Mouse (Mus musculus) neural tube, embryonic 14.5 days (tissue): ENCODE measurements around the gene Anxa2. TPM values are rescaled to one million over a fixed set of nuclear protein-coding genes. Genes with fewer than 3 reads are reported as not detected.

Experiments used
- ATAC-seq: fragments of 200-750 bp; cut with Nextera tagmentation; 2 replicates; pipeline ENCODE4 v1.8.0; 2017; ENCODE audit warnings: low read depth, mild to moderate bottlenecking, moderate TSS enrichment, moderate library complexity
- H3K27ac ChIP-seq: fragments of 300-500 bp; sonication (generic); 2 replicates; pipeline ENCODE4 v1.5.1; 2014; ENCODE audit warnings: low read depth, mild to moderate bottlenecking, control low read depth, low read length, moderate library complexity, mixed read lengths
- H3K27me3 ChIP-seq: fragments of 300-500 bp; sonication (generic); 2 replicates; pipeline ENCODE4 v1.6.1; 2014; ENCODE audit warnings: low read length; ENCODE audit not compliant: control insufficient read depth, insufficient read depth
- H3K36me3 ChIP-seq: fragments of 300-500 bp; sonication (generic); 2 replicates; pipeline ENCODE4 v1.6.1; 2014; ENCODE audit warnings: low read length, mixed read lengths; ENCODE audit not compliant: control insufficient read depth, insufficient read depth
- H3K4me1 ChIP-seq: fragments of 300-500 bp; sonication (generic); 2 replicates; pipeline ENCODE4 v1.6.1; 2014; ENCODE audit warnings: low read length; ENCODE audit not compliant: control insufficient read depth, insufficient read depth
- H3K4me2 ChIP-seq: fragments of 300-500 bp; sonication (generic); 2 replicates; pipeline ENCODE4 v1.6.1; 2014; ENCODE audit warnings: mild to moderate bottlenecking, low read depth, low read length, control low read depth
- H3K4me3 ChIP-seq: fragments of 300-500 bp; sonication (generic); 2 replicates; pipeline ENCODE4 v1.5.1; 2014; ENCODE audit warnings: low read depth, low read length, control low read depth, mixed read lengths
- H3K9ac ChIP-seq: fragments of 300-500 bp; sonication (generic); replicated peaks from 2 replicates; pipeline ENCODE4 v1.6.1; 2014; ENCODE audit warnings: low read depth, mild to moderate bottlenecking, control low read depth, low read length, mixed read lengths
- H3K9me3 ChIP-seq: fragments of 300-500 bp; sonication (generic); 2 replicates; pipeline ENCODE4 v1.6.1; 2016; ENCODE audit warnings: low read length; ENCODE audit not compliant: control insufficient read depth
- WGBS: fragments of 180-500 bp; shearing (Covaris S2); extraction: QIAGEN DNeasy Blood & Tissue Kit; methylation state at CpG from one replicate; pipeline ENCODE4 v1.1.7; 2014; 5-methylcytosine and 5-hydroxymethylcytosine counted together
- polyA plus RNA-seq: library from polyadenylated mRNA; unstranded; fragments of >200 nt; fragmentation: Nextera tagmentation; extraction: Ambion mirVana; gene quantifications from 2 replicates; pipeline ENCODE4 v1.2.1, GENCODE M21; 2014

Gene Anxa2
- polyA plus RNA-seq = 81.0 and 282 TPM in 2 replicates

DNA sequence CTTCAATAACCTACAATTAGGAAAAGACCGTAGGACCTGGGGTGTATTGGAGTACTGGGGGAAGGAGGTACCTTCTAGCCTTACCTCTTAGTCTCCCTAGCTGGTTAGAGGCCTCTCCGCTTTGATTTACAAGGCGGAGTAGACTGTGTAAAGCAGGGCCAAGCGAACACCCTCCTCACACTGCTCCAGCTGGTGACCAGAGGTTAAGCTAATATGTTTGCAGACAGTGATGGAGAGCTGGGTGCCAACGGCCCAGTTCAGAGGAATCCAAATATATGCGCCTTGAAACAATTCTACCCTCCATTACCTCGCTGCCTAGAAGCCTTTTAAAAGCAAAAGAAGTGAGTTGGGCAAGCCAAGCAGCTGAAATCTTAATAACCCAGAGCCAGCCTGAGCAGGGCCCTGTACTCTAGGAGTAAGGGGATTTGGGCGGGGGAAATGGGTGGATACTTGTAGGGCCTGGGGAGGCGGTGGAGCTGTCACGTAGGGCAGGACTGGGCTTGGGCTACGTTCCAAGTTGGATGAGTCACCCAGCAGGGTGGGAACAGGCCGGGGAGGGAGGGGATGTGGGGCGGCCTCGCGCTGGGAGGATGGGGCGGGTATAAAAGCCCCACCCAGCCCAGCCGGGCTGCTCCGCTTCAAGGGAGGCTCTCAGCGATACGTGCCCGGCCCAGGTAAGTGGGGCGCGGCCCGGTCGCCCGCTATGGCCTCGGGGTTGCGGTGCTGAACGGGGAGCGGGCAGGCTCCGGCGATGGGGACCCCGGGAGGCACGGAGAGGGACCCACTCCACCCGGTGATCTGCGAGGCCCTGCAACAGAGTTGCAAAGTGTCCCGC, at the start of gene Anxa2:
Gene Anxa2, plus strand, starts transcription at position 555 of the 835 bp plus-strand sequence.
- Histone ChIP-seq H3K9me3 (no peaks in the 10 kb centered on the region), H3K9ac (peak within 1 kb of the TSS; percentile 48), H3K4me1 (peaks cover 11% of the 10 kb centered on the region; the same call in 1 of the 2 replicates), H3K27ac (peak within 1 kb of the TSS; percentile 67), H3K4me2 (peak within 1 kb of the TSS; percentile 62), H3K27me3 (peaks cover 9% of the 10 kb centered on the region; the same call in 1 of the 2 replicates), H3K36me3 (no peaks in the 10 kb centered on the region), H3K4me3 (peak within 1 kb of the TSS; percentile 40)
- peak; percentile 79 for ATAC-seq
- WGBS = 10% methylated on average over 37 of the region's 37 CpGs

DNA sequence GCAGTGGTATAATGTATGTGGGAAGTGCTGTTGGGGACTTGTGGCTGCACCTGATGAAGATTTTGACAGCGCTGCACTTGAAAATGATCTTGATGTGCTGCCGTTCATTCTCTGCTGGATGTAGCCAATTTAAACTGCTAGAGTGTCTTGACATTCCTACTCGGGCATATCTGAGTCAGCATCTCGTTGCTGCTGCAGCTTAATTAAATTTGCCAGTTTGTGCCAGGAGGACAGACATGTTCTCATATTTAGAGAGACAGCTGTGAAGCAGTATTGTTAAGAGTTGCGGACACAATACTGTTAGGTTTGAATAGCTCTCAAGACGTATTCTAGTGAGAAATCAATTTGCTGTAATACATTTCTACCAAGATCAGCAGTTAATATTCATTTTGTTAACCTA, 48.7 kb upstream of the Anxa2 start:
- Histone ChIP-seq H3K4me2 (no peak overlapping the region), H3K36me3 (no peaks in the 10 kb centered on the region), H3K9ac (no peak overlapping the region), H3K27me3 (no peaks in the 10 kb centered on the region), H3K4me1 (no peaks in the 10 kb centered on the region), H3K4me3 (no peak overlapping the region), H3K9me3 (no peaks in the 10 kb centered on the region), H3K27ac (no peak overlapping the region)
- WGBS = 77% methylated on average over 6 of the region's 6 CpGs
- ATAC-seq = no peak

DNA sequence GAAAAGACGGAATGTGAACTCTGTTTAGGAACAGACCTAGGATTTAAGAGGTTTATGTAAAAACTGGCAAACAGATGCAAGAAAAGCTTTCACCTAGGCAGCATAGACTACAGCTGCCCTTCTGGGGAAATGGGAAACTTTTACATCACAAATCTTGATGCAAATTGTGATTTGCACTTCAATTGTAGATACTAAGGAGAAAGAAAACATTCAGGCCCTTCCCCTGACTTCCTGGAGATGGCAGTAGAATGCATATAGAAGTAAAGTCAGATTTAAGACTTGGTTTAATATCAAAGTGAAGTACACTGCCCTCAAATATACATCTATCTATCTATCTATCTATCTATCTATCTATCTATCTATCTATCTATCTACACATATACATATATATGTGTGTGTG, 33.9 kb upstream of the Anxa2 start:
- no peak for ATAC-seq
- Histone ChIP-seq H3K27ac (no peak overlapping the region), H3K27me3 (no peaks in the 10 kb centered on the region), H3K4me2 (no peak overlapping the region), H3K4me3 (no peak overlapping the region), H3K36me3 (peaks cover 23% of the 10 kb centered on the region), H3K9ac (no peak overlapping the region), H3K9me3 (no peaks in the 10 kb centered on the region), H3K4me1 (no peaks in the 10 kb centered on the region)
- WGBS = 93% methylated on average over 1 of the region's 1 CpGs

DNA sequence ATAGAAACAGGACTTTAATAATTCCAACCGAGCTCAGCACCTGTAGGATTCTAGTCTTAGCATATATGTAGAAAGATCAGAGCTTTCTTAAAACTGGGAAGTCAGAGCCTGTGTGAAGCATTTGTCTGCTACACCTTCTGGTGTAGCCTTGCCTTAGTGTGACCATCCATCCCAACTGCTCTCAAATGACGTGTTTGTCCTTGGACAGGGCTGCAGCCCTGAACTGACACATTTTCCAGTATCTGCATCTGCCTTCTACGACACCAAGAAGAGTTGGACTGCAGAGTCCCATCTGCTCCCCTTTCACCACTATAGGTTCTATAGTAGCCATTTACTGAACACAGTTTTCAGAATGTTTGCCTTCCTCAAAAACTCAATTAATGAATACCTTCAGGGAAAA, 22.9 kb upstream of the Anxa2 start:
- WGBS = 93% methylated on average over 3 of the region's 3 CpGs
- no peaks in the 10 kb centered on the region for H3K9me3 ChIP-seq
- no peak overlapping the region for H3K9ac ChIP-seq
- no peaks in the 10 kb centered on the region for H3K4me1 ChIP-seq
- 0 out of 2 replicates have a peak, but pooled peaks cover 11% of the 10 kb centered on the region for H3K36me3 ChIP-seq
- H3K27me3 ChIP-seq = no peaks in the 10 kb centered on the region
- no peak overlapping the region for H3K27ac ChIP-seq
- no peak for ATAC-seq
- no peak overlapping the region for H3K4me3 ChIP-seq
- no peak overlapping the region for H3K4me2 ChIP-seq

DNA sequence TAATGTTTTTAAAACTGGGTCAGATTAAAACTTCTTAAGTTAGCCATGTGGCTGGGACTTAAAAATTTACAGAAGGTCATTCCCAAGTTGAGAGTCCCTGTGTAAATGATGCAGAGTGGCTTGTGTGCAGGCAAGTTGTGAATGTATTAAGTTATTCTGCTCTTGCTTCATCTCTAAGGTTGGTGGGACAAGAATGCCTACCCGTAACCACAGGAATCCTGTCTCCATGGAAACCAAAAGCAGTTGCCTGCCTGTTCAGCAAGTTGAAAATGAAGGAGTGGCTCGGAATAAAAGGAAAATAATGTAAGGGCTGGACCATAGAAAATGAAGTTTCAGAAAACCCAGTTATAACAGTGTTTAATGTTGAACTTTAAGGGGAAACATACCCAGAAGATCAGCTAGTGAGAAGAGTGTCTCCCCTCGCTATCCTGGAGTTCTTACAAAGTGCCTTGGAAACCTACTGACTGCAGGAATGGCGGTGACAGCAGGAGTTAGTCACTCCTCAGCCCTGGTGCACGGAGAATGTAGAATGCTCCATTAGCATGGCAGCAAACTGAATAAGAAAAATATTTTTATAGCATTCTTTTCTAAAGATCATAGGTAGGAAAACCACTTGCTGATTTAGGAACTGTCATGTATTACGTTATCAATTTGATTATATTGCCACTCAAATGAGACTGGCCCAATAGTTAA, 21.4 kb upstream of the Anxa2 start:
- ATAC-seq = no peak
- Histone ChIP-seq H3K27me3 (no peaks in the 10 kb centered on the region), H3K9me3 (no peaks in the 10 kb centered on the region), H3K4me1 (no peaks in the 10 kb centered on the region), H3K27ac (no peak overlapping the region), H3K4me3 (no peak overlapping the region), H3K36me3 (0 out of 2 replicates have a peak, but pooled peaks cover 7% of the 10 kb centered on the region), H3K4me2 (no peak overlapping the region), H3K9ac (no peak overlapping the region)
- WGBS = 25% methylated on average over 6 of the region's 6 CpGs

DNA sequence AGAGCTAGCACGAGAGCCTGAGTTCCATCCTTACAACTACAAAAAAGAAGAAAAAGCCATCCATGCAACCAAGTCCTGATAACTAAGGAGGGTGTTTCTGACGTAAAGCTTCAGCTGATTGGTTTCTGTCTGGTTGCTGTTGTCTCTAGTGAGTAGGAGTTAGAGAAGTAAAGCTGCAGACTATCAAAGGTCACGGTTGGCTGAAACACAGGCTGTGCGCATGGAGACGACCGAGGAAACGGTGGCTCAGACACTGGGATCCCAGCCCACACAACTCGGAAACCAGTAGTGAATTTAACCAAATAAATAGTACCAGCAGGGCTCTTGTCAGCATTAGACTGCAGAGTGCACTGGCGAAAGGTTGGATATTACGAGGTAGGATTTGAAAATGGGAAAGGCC, 18.2 kb upstream of the Anxa2 start:
- Histone ChIP-seq H3K9ac (no peak overlapping the region), H3K9me3 (no peaks in the 10 kb centered on the region), H3K4me2 (no peak overlapping the region), H3K27ac (no peak overlapping the region), H3K4me3 (no peak overlapping the region), H3K36me3 (no peaks in the 10 kb centered on the region), H3K4me1 (no peaks in the 10 kb centered on the region), H3K27me3 (no peaks in the 10 kb centered on the region)
- 80% methylated on average over 10 of the region's 10 CpGs for WGBS
- ATAC-seq = no peak

DNA sequence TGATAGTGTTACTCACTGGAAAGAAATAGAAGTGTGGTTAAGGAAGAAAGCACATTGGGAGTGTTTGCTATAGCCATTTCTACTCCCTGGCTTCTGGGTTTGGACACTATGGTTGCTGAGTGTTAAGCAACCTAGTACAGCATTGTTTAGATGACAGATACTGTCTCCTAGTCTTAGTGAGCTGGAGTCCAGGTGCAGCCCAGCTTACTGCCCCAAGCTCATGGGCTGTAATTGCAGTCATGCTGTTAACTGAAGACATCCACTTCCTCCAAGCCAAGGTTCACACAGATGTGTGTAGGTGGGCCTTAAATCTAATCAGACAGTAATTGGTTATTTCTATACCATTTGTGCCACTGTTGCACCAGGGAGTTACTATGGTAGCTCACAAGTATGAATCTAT, 17.8 kb upstream of the Anxa2 start:
- no peaks in the 10 kb centered on the region for H3K9me3 ChIP-seq
- H3K27me3 ChIP-seq = no peaks in the 10 kb centered on the region
- no peak overlapping the region for H3K4me2 ChIP-seq
- no peak overlapping the region for H3K9ac ChIP-seq
- H3K36me3 ChIP-seq = no peaks in the 10 kb centered on the region
- H3K4me1 ChIP-seq = no peaks in the 10 kb centered on the region
- ATAC-seq = no peak
- H3K27ac ChIP-seq = no peak overlapping the region
- H3K4me3 ChIP-seq = no peak overlapping the region

DNA sequence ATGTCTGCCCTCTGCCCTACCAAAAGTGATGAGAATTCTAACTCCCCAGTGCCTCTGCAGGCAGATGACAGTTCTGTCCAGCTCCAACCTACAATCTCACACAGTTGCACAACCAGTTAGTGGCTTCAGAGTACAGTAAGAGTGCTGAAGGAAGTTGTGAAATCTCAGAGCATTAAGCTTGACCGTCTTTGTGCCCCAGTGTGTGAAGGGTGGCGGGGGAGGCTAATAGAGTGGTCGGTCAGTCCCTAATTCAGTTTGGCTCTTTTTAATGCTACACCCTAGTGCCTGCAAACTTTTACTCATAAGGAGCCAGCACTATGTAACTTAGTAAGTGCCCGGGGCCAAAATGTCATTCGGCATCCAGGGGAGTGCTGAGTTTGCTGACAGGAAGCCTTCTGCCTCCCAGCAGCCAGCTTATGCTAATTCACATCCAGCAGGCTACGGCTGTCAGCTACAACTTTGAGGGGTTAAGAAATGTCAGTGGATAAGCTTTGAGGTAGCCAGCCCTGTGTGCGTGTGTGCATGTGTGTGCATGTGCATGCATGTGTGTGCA, 13.5 kb upstream of the Anxa2 start:
- H3K9me3 ChIP-seq = no peaks in the 10 kb centered on the region
- H3K27me3 ChIP-seq = no peaks in the 10 kb centered on the region
- 42% methylated on average over 7 of the region's 7 CpGs for WGBS
- no peak for ATAC-seq
- no peak overlapping the region for H3K9ac ChIP-seq
- H3K4me1 ChIP-seq = no peaks in the 10 kb centered on the region
- H3K4me2 ChIP-seq = no peak overlapping the region
- H3K27ac ChIP-seq = no peak overlapping the region
- H3K36me3 ChIP-seq = no peaks in the 10 kb centered on the region
- no peak overlapping the region for H3K4me3 ChIP-seq

DNA sequence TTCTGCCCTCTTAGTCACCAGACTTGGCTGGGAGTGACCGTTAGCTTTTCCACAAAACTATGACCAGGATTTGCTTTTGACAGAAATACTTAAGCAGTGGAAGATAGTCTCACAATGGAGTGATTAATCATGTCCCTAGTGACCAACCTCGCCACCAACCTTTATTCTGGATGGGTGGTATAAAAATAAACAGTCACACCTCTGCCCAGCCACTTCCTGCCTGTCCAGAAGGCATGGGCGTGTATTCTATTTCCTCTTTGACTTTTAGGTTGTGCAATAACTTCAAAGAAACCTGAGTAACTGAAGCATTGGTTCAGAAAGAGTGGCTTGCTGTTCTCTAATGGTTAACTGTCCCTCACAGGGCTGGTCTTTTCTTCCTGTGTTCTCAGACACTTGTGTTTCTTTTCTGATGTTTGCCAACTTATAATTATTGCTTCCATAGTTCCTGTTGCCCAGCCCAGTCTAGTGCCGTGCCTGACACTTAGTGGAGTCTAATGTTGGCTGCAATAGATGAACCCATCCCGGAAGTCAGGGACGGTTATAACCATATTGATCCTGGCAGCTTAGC, 10.9 kb upstream of the Anxa2 start:
- Histone ChIP-seq H3K9me3 (no peaks in the 10 kb centered on the region), H3K4me2 (no peak overlapping the region), H3K27ac (no peak overlapping the region), H3K27me3 (no peaks in the 10 kb centered on the region), H3K4me3 (no peak overlapping the region), H3K9ac (no peak overlapping the region), H3K36me3 (no peaks in the 10 kb centered on the region), H3K4me1 (no peaks in the 10 kb centered on the region)
- WGBS = 77% methylated on average over 6 of the region's 6 CpGs
- ATAC-seq = no peak
